Mouse (Mus musculus) lung, postnatal 0 days (tissue): Measurements from ENCODE around the gene Gpr1.

Experiments used
- CTCF ChIP-seq: IDR thresholded peaks from 2 replicates; pipeline ENCODE4 v1.5.1; 2016; ENCODE audit warnings: antibody characterized with exemption, mild to moderate bottlenecking
- EP300 ChIP-seq: IDR thresholded peaks from 2 replicates; pipeline ENCODE4 v1.6.1; 2016; ENCODE audit warnings: antibody characterized with exemption, mild to moderate bottlenecking, control low read depth

DNA sequence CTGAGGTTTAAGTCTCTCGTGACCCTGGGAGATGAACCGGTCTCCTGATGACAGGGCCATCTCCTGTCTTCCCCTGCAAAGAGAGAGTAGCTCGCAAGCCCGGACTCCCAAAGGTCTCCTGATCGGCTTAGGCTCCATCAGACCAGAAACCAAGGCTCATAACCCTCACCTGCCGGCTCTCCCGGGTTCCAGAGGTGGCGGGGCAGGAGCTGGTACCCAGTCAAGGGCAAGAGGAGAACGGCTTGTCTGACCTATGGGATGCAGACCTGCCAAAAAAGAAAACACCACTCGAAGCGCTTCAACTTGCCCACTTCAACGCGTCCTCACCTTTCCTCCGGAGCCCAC is 38.1 kb downstream of the Gpr1 start:
- TF ChIP-seq CTCF (no peak), EP300 (no peak)
